18 mouse cellular contexts compared by ENCODE assay signal in genomic region chr19:27598350-27598749, GRCm38 (mm10).
DNase-seq lines count a peak whose midpoint lies in the region.
"Had no signal": no experiment of that assay in that cellular context is flagged by ENCODE, and none has a peak within 500 bp of the region (broad histone marks: within the 10 kb centered on the region; RNA-seq: fewer than 3 reads in every experiment).

No protein-coding gene starts in this region.

- H3K4me1 ChIP-seq in limb, embryonic 10.5 days, result peaks cover 3% of the 10 kb centered on the region
- H3K4me1 ChIP-seq: liver, embryonic 12.5 days; lung, embryonic 15.5 days had no signal

- no peak overlapping the region for H3K27ac ChIP-seq in limb, embryonic 10.5 days
- H3K27ac ChIP-seq: embryonic facial prominence, embryonic 10.5 days; hindbrain, embryonic 15.5 days; liver, embryonic 12.5 days; lung, embryonic 15.5 days; midbrain, embryonic 12.5 days had no signal

- 92% methylated on average over 5 of the region's 5 CpGs for WGBS in limb, embryonic 10.5 days

- DNase-seq in heart, adult 11 months, result peak; percentile 82
- DNase-seq in heart, adult 18-20 months, result no peak
- DNase-seq in right cerebral cortex, postnatal 14 days, result peak; percentile 18
- no peak for DNase-seq in right cerebral cortex, adult 18-20 months
- DNase-seq in layer of hippocampus, postnatal 36 days, result peak; percentile 67 to 69
- no peak for DNase-seq in limb, embryonic 10.5 days (ENCODE audit: low spot score)
- no peak for DNase-seq in kidney, adult 9 months
- DNase-seq: cerebellum, postnatal 25 days; gastrocnemius, postnatal 25 days; heart, postnatal 14 days; kidney, adult 8-10 months; kidney, postnatal 36 days; thymus, adult 2 months had no signal

- no peaks in the 10 kb centered on the region for H3K36me3 ChIP-seq in limb, embryonic 10.5 days
- H3K36me3 ChIP-seq: embryonic facial prominence, embryonic 10.5 days; hindbrain, embryonic 15.5 days; liver, embryonic 12.5 days; lung, embryonic 15.5 days; midbrain, embryonic 12.5 days had no signal

- H3K27me3 ChIP-seq in limb, embryonic 10.5 days (ENCODE audit: low read depth, poor library complexity, severe bottlenecking), result no peaks in the 10 kb centered on the region
- H3K27me3 ChIP-seq: hindbrain, embryonic 15.5 days; liver, embryonic 12.5 days; lung, embryonic 15.5 days; midbrain, embryonic 12.5 days had no signal

- no peak overlapping the region for H3K4me3 ChIP-seq in limb, embryonic 10.5 days
- H3K4me3 ChIP-seq: embryonic facial prominence, embryonic 10.5 days; hindbrain, embryonic 15.5 days; liver, embryonic 12.5 days; lung, embryonic 15.5 days; midbrain, embryonic 12.5 days had no signal

- H3K9me3 ChIP-seq in limb, embryonic 10.5 days (replicated peaks), result no peaks in the 10 kb centered on the region
- H3K9me3 ChIP-seq: embryonic facial prominence, embryonic 10.5 days; hindbrain, embryonic 15.5 days; liver, embryonic 12.5 days; lung, embryonic 15.5 days; midbrain, embryonic 12.5 days had no signal

Comparison
In these comparisons a context has a peak if more than half of its experiments do, and no peak if none do; other contexts are left out.
1. DNase-seq: peak in heart, adult 11 months (single experiment), right cerebral cortex, postnatal 14 days (single experiment) and layer of hippocampus, postnatal 36 days (2 of 2); none in heart, adult 18-20 months (0 of 2), right cerebral cortex, adult 18-20 months (single experiment), limb, embryonic 10.5 days (single experiment) and kidney, adult 9 months (single experiment).